Mouse (Mus musculus) layer of hippocampus, adult 9-10 months (tissue): ENCODE measurements around the gene Taf10.
"Not testable (repeated sequence)": the region's sequence is repeated elsewhere in the genome, so short reads cannot be mapped to it uniquely, and the experiment has no call there.

Source experiments
- DNase-seq: peaks from one replicate; pipeline ENCODE4 v3.0.0; 2022; ENCODE audit warnings: low spot score

Taf10 gene

DNA sequence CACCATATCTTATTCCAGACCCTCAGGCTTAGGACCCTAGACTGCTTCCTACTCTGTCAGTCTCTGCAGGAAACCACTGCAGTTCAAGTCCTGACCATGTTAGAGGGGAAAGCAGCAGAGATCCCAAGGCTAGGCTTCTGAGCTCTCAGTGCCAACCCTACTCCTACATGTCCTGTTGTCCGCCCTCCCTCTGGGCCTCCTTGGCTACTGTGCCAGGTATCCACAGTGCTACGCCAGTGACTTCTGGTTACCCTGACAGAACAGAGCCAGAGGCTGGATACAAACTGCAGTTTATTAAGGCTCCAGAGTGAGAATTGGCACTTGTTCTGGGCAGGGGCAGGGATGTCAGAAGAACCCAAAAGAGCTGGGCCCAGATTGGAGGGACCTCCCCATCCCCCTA, 8.6 kb upstream of the Taf10 start:
- no peak for DNase-seq

DNA sequence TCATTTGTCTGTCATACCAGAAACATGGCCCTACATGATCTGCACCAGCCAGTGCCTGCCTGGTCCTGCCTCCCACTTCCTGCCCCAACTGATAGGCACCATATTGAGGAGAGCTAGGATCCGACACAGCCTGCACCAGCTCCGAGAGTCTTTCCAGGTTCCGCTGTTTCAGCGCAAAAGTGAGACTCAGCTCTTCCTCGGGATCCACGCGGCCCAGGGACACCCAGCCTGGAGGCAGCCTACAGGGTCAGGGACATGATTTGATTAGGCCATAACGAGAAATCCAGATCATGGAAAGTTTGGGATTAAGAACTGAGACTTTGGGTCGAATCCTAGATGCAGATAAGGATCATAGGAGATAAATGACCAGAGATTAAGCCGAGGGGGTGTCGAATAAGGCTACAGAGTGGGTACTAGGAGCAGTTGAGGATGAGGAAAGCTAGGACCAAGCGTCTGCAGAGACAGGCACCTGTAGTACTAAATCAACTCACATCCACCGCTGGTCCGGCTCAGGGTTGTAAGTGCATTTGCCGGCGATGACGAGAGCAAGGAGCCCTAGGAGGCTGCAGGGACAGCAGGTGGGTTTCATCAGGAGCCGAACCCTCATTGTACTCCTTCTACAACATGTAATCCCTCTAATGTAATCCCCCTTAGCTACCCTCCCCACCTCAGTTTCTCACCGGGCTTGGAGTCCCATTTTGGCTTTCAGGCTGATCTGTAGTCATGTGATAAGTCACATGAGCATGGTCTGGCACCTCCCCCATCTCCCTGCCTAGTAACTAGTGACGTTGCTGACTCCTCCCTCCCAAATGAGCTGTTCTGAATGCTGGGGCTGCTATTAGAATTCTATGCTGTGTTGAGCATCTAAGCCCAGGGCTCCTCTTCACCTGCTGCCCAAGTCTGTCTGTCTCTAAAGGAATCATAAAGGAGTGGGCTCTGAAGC, 7.6 kb upstream of the Taf10 start, which contains the start of gene Tpp1:
TSS of gene Tpp1 (minus strand) at position 745 of the 943 bp plus-strand sequence.
- peak; percentile 99 for DNase-seq

DNA sequence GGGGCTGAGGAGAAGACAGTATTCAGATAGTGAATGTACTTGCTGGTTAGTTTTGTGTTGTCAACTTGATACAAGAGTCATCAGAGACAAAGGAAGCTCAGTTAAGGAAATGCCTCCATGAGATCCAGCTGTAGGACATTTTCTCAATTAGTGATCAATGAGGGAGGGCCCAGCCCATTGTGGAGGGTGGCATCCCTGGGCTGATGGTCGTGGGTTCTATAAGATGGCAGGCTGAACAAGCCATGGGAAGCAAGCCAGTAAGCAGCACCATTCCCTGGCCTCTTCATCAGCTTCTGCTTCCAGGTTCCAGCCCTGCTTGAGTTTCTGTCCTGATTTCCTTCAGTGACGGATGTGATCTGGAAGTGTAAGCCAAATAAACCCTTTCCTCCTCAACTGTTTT, 3.6 kb upstream of the Taf10 start:
- DNase-seq = no peak

DNA sequence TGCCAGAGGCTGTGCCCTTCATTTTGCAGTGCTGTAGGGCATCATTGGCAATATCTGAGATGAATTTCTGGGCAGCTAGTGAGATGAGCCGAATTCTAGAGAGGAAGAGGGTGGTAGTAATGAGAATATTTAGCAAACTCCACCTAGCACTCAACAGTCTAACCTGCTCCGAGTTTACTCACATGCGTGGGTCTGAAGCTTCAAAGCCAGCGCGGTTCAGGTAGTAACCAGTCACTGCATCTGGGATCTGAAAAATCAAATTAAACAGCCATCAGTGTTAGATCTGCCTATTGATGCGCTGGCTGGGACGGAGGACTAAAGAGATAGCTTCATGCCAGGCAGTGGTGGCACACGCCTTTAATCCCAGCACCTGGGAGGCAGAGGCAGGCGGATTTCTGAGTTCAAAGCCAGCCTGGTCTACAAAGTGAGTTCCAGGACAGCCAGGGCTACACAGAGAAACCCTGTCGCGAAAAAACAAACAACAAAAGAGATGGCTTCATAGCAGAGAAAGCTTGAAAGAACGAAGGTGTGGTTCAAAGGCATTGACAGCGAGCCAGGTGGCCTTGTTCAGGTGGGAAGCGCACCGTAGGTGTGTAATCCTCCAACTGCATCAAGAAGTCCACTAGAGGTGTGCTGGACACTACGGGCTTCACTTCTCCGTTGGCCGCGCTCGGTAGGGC, 775 bp downstream of the Taf10 start:
- DNase-seq = not testable (repeated sequence)

DNA sequence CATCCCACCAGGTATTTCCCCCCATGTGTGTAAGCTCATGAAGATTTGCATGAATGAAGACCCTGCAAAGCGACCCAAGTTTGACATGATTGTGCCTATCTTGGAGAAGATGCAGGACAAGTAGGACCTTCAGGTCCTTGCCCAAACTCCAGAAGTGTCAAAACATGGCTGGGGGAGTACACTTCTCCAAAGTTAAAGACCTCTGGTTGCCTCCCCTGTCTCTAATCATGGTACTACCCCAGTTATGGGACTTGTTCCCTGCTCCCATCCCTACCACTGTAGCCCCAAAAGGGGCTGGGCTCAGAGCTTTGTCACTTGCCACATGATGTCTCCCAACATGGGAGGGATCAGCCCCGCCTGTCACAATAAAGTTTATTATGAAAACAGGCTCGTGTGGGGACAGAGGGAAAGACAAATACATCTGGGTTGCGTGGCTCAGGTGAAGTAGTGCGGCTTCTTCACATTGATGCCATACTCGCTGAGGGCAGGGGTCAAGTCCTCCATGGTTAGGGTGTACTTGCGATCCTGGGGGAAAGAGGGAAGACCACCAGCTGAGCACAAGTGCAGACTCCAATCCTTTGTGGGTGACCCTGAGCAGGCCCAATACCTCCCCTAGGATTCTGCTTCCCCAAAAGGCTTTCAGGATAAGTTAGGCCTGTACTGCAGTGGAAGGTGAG, 1.5 kb downstream of the Taf10 start:
- DNase-seq = not testable (repeated sequence)

DNA sequence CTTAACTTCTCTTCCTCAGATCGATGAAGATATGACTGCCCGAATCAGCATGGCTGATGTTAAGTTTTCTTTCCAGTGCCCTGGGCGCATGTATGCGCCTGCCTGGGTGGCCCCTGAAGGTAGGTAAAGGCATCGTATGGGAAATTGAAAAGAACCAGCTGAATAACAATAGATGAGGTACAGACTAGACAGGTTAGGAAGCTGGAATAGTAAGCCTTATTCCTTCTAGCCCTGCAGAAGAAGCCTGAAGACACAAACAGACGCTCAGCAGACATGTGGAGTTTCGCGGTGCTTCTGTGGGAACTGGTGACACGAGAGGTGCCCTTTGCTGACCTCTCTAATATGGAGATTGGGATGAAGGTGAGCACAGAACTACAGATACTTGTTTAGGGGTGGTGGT, 2.2 kb downstream of the Taf10 start:
- DNase-seq = no peak

DNA sequence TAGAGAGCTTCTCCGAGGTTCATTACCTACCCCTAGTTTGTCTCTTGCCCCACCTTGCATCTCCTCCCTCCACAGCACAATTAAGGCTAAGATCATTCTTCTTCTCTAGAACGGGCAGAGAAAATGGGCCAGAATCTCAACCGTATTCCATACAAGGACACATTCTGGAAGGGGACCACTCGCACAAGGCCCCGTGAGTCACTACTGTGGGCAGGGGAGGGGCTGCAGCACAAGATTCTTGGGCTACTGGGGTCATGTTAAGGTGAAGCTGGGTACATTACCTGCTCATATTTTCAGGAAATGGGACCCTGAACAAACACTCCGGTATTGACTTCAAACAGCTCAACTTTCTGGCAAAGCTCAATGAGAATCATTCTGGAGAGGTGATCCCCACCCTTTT, 3.3 kb downstream of the Taf10 start:
- DNase-seq = no peak

DNA sequence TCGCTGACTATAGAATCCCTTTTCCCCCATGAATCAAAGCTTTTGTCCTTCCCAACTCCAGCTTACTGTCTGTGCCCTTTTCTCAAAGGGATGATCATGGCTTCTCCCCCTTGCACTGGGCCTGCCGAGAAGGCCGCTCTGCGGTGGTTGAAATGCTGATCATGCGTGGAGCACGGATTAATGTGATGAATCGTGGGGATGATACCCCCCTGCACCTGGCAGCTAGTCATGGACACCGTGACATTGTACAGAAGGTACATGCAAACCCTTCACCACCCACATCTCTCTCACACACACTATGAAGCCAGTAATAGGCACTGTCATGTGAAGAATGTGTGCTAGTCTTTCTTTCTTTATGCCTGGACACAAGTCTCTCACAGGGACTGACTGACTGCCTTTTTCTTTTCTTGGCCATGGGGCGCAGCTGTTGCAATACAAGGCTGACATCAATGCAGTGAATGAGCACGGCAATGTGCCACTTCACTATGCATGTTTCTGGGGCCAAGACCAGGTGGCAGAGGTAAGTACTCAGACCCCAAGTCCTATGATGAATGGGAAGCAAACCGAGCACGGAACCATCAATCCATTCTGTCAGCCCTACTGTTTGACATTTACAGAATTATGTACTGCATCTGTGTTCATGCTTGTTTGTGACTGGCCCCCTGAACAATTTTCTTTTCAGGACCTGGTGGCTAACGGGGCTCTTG, 3.9 kb downstream of the Taf10 start:
- no peak for DNase-seq

DNA sequence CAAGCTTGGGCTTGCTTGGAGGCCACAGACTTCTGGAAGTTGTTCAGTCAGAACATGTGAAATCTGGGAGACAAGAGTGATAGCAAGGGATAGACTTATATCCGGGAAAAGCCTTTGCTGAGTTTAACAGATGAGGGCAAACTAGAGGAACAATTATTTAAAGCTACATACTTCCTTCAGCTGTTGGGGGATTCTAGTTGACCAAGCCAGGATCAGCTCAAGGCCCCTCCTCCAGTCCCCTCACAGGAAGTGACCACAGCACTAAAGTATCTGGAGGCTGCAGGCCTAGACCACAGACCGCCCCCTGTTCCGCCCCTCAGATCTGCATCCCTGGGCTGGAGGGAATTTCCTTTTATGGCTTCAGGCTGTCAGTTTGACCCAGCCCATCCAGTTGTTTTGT, 5.2 kb downstream of the Taf10 start:
- no peak for DNase-seq

DNA sequence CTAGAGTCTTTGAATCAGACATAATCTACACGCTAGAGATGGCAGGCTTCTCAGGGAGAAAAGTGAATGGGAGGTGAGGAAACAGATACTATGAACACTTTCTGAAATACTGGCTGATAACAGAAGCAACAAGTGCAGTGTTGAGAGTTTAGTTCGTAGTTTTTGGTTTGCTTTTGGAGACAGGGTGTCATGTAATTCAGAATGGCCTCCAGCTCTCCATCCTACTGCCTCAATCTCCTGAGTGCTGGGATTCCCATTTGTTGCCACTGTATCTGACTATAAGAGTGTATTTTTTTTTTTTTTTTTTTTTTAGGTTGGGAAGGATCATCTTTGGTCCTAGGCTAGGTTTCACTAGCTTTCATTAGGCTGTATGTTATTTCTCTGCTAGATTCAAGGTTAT, 5.9 kb downstream of the Taf10 start:
- no peak for DNase-seq

DNA sequence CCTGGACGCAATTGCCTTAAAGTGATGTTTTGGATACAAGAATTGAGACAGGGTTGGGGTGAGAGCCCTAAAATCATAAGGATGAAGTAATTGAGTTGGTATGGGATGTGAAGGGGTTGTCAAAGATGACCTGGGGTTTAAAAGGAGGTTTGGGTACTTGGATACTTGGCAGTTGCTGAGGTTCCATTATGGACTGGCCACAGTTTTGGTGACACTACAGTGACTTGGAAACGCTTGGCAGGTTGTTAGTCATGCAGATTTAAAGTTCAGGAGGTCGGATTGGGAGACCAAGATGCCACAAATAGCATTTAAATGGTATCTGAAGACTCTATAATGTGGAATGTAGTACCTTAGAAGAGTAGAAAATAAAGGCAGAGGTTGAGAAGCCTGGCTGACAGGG, 6.5 kb downstream of the Taf10 start:
- DNase-seq = no peak

DNA sequence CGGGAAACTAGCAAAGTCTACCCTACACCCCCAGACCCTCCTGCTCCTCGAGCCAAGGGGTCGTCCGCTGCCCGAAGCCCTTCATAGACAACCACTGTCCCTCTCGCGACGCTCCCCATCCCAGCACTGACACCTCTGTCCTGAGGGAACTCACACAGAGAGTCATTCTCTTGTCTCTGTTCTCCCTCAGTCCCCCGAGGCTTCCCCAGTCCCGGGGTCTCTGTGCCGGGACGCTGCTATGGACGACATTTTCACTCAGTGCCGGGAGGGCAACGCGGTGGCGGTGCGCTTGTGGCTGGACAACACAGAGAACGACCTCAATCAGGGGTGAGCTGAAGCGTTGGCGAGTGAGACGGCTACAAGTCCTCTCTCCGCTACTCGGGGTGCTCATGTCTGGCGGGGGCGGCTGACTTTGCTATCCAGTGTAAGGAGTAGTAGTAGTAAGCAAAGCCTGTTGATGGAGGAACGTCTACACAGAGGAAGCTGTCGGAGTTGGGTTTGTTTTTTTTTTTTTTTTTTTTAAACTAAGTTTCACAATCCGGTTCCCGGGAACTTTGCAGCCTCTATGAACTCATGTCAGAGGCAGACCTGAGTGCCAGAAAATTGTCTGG, 7.1 kb downstream of the Taf10 start, which contains the start of gene Rrp8:
TSS of gene Rrp8 (minus strand) at position 475 of the 611 bp plus-strand sequence.
- DNase-seq = no peak

DNA sequence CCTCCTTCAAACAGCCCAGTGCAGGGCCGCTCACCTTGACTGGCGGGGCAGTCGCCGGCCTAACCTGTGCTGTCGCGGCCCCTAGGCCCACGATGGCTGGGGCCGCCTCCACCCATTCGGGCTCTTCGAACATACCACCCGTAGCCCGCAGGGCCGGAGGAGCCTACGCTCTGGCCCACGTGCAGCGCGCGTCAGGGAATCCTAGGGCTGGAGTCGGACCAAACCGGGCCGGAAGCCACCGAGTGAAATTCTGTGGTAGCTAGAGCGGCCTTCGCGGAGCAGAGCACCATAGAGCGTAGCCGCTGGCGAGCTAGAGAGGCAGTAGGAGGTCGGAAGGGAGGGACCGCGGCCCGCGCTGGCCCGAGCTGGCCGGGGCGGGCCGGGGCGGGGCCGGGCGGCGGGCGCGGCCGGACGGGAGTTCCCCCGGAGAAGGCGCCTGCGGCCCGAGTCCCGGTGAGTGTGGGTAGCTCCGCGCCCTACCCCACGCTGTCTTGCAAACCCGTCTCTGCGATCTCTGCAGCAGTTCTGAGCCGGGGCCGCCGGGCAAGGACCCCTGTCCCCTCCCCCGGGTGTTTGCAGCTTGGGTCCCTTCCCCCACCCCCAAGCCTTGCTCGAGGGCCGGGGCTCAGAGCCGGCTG, 7.8 kb downstream of the Taf10 start, which contains the start of gene Ilk:
TSS of gene Ilk (plus strand) at position 329 of the 638 bp plus-strand sequence.
- DNase-seq = peak; percentile 79

DNA sequence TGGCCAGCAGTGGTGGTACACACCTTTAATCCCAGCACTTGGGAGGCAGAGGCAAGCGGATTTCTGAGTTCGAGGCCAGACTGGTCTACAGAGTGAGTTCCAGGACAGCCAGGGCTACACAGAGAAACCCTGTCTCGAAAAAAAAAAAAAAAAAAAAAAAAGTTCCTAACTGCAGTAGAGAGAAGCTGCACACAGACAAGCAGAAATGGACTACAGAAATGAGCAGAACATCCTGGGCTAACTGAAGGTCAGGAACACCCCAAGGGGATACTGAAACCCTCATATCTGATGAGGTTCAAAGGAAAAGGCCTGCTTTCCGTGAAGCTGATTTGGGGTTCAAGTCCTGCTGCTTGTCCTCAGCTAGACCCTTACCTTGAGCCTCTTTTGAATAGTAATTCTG, 8.7 kb downstream of the Taf10 start:
- DNase-seq = not testable (repeated sequence)

DNA sequence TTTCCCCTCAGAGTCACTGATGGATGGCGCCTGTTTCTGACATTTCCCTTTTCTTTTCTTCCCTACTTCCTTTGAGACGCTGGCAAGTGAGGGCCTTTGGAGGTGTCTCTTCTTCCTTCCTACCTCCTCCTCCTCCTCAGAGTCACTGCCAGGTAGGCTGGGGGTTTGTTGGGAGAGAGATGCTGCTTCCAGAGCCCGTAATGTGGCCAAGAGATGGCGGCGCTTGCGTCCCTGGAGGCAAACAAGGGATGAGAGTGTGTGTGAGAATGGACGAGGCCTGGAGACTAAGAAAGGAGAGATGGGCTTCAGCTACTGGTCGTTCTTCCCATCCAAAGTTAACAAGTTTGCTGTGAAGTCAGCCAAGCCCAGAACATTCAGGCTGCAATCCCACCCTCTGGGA, 9.3 kb downstream of the Taf10 start:
- DNase-seq = no peak

DNA sequence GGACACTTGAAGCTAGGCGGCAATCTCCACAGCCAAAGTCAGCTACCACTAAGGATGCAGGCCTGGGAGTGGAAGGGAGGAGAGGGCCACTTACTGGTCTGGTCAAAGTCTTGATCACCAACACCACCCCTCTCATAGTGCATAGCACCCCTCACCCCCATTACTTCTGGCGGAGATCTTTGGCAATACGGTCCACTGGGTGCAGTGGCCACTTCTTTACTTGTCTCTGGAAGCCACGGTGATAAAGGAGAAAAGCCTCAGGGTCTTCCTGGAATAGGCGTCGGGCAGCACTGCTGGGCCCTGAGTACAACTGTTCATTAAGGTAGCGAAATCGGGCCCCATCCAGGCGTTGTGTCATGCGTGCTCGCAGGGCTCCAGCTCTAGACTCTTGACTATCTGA, 10.3 kb downstream of the Taf10 start:
- DNase-seq = no peak

DNA sequence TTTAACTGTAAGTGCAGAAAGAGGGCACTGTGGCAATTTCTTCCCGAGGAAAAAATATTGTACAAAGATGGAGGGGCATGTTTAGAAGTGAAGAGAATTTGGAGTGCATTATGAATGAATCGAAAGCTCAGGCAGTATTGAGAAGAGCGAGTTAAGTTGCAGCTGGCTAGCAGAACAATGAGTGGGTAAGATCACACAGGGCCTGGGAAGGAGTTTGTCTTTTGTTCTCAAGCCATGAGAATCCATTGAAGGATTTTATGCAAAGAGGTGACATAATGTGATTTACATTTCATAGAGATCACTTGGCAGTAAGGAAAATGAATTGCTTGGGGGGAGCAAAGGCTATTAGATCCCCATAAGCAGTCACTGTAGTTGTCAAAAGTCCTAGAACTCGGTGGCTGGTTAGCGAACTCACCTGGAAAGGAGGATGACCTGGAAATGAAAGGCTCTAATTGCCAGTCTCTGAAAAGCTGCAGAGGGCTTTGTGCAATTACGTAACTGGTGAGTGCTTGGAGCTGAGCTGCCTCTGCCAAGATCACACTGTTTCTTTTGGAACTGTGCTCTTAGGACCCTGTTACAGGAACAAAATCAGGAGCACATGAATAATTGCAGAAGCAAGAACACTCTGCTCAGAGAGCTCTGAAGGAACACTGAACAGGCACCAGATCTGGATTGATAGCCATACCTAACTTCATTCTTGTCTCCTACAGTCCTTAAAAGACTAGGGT, 15.3 kb downstream of the Taf10 start:
- DNase-seq = no peak

DNA sequence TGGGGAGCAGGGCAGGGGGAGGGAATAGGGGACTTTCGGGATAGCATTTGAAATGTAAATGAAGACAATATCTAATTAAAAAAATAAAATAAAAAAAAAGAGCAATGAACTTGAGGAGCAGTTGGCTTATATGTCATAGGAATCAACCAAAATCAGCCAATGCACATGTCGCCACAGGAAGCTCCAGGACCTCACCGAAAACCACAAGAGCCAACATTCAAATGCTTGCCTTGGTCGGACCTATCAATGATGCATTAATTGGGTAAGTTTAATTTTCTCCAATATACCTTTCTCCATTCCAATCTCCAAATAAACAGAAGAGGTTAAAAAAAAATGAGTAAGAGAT, 17.2 kb downstream of the Taf10 start:
- no peak for DNase-seq

DNA sequence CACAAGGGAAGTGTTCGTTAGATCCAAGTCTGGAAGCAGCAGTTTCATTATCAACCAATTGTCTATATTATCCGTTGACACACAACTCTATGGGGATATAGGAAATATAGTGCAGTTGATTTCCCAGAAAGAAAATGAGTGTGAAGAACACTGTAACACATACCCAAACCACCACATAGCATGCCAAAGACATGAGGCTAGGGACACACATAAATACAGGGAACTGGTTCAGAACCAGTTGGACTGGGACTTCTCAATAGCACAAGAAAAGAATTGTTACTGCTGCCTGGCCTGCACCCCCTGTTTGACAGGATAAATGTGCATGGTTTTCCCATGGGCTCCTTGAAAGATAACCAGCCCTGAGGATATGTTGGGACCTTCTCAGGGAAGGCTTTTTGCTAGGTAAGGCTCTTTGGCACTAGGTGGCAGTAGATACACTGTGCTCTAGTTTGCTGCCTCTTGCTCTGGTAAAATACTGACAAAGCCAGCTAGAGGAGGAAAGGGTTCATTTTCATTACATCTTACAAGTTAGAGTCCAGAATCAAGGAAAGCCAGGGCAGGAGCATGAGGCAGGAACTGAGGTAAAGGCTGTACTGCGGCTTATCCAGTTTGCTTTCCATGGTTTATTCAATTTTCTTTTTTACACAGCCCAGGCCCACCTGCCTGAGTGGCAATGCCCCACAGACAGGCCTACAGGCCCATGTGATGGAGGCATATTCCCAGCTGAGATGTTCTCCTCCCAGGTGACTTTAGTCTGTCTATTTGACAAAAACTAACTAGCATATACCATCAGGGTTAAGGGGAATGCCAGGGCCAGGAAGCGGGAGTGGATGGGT, 17.8 kb downstream of the Taf10 start:
- no peak for DNase-seq
